Mouse (Mus musculus): ENCODE data around the gene Stil. TPM values are rescaled to one million over a fixed set of nuclear protein-coding genes. Genes with fewer than 3 reads are reported as not detected.

Stil gene
- polyA plus RNA-seq, 1 experiment from 2014 or later, result 12.6 TPM

DNA sequence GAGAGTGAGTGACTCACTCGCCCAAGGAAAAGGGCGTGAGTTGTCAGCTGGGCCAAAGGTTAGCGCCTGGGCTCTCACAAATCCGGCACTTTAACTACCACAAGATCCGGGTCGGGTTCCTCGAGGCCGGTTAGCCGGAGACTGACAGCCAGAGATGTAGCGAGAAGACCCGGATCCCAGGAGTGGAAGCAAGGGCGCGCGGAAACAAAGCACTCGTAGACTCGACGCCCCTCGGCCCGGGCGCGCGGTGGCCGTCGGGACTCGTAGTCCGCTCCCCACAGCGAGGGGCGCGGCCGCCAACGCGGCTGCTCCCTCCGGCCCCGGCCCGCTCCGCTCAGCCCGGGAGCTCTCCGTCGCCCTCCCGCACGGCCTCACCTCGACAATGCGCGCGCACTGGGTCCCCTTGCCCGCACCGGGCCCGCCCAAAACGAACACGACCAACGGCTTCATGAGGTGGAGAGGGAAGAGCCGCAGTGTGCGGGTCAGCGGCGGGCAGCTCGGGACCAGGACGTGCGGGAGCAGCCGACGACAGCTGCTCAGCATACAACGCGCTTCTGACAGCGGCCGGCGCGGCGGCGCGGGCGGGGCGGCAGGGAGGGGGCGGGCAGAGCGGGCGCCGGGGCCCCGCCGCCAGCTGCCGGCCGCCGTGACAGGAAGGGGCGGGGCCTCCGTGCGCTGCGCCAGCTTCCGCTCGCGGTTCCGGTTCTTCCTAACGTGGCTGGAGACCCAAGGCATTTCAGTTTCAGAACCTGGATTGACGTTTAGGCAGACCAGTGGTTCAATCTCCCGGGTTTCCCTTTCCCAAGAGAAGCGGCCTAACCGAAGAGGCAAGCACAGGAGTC lies 13.1 kb upstream of the Stil start, which contains the start of gene Cmpk1:
Cmpk1 (minus strand) TSS at position 651 of the 842 bp plus-strand sequence.
- Histone ChIP-seq H3K4me3 (peak within 1 kb of the TSS; percentile 78), H3K27me3 (no peaks in the 10 kb centered on the region), H3K27ac (peak within 1 kb of the TSS; percentile 100), H3K36me3 (ENCODE audit: poor library complexity, severe bottlenecking) (no peaks in the 10 kb centered on the region), H3K4me1 (peaks cover 25% of the 10 kb centered on the region), H3K4me2 (peak within 1 kb of the TSS; percentile 80), H3K9me3 (replicated peaks) (no peaks in the 10 kb centered on the region), H3K9ac (peak within 1 kb of the TSS; percentile 87)
- WGBS, result under 1% methylated on average over 83 of the region's 93 CpGs
- ATAC-seq, result peak; percentile 97

DNA sequence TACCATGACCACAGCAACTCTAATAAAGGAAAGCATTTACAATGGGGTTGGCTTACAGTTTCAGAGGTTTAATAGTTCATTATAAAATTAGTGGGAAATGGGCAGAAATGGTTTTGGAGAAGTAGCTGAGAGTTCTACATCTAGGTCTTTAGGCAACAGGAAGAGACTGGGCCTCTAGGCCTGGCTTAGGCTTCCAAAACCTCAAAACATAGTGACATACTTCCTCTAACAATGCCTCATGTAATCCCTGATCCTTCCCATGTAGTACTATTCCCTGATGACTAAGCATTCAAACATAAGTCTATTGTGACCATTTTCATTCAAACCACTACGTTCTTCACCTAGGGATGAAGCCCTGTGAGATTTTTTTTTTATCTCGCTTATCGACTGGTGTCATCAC lies 5.7 kb upstream of the Stil start:
- H3K27me3 ChIP-seq, result 0 out of 2 replicates have a peak, but pooled peaks cover 5% of the 10 kb centered on the region
- WGBS, result 89% methylated on average over 3 of the region's 3 CpGs
- H3K36me3 ChIP-seq (ENCODE audit: poor library complexity, severe bottlenecking), result no peaks in the 10 kb centered on the region
- H3K9ac ChIP-seq, result no peak overlapping the region
- H3K9me3 ChIP-seq (replicated peaks), result no peaks in the 10 kb centered on the region
- H3K27ac ChIP-seq, result no peak overlapping the region
- no peak for ATAC-seq
- H3K4me1 ChIP-seq, result no peaks in the 10 kb centered on the region
- no peak overlapping the region for H3K4me3 ChIP-seq
- H3K4me2 ChIP-seq, result no peak overlapping the region

DNA sequence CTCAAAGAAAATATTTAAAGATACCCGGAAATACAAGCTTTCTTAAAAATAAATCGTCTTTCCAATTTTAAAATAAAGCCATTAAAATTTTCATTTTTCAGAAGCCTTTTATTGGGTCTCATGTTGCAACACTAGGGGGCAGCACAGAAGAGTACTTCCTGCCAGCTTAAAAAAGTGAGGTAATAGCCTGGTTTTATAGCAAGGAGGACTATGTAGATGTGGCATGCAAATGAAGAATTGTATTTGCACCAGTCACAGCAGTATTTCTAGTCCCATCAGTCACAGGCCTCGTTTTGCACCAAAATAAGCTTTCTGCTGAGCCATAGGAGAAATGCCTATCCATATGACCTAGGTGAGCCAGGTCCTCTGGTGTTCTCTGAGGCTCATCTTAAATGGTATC lies 2.9 kb upstream of the Stil start:
- WGBS, result 54% methylated on average over 3 of the region's 3 CpGs

DNA sequence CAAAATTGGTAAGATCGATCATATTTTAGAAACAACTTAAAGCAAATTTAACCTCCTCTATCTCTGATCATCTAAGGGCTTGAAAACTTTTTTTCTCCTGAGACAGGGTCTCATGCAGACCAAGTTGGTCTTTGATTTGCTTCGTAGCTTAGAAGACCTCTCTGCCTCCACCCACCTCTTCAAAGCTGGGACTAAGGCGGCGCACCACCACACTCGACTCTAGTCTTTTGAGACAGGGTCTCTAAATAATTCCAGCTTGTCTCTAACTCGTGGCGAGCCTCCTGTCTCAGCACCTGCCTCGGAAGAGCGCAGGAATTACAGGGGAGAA lies 550 bp upstream of the Stil start:
- Histone ChIP-seq H3K9ac (peak overlapping the region; percentile 63), H3K27ac (peak overlapping the region; percentile 93), H3K4me2 (peak overlapping the region; percentile 60), H3K27me3 (0 out of 2 replicates have a peak, but pooled peaks cover 2% of the 10 kb centered on the region), H3K9me3 (replicated peaks) (no peaks in the 10 kb centered on the region), H3K4me3 (peak overlapping the region; percentile 66), H3K4me1 (peaks cover 21% of the 10 kb centered on the region), H3K36me3 (ENCODE audit: poor library complexity, severe bottlenecking) (peaks cover 5% of the 10 kb centered on the region; the same call in 1 of the 2 replicates)
- WGBS, result 9% methylated on average over 9 of the region's 9 CpGs
- no peak for ATAC-seq

More for the DNA sequence above, 2.9 kb upstream of the Stil start:
- ATAC-seq, result no peak
- no peak overlapping the region for H3K27ac ChIP-seq
- H3K4me3 ChIP-seq, result no peak overlapping the region
- H3K9ac ChIP-seq, result no peak overlapping the region
- 0 out of 2 replicates have a peak, but pooled peaks cover 5% of the 10 kb centered on the region for H3K27me3 ChIP-seq
- no peak overlapping the region for H3K4me2 ChIP-seq
- H3K9me3 ChIP-seq (replicated peaks), result no peaks in the 10 kb centered on the region
- no peaks in the 10 kb centered on the region for H3K36me3 ChIP-seq (ENCODE audit: poor library complexity, severe bottlenecking)
- peaks cover 18% of the 10 kb centered on the region for H3K4me1 ChIP-seq

DNA sequence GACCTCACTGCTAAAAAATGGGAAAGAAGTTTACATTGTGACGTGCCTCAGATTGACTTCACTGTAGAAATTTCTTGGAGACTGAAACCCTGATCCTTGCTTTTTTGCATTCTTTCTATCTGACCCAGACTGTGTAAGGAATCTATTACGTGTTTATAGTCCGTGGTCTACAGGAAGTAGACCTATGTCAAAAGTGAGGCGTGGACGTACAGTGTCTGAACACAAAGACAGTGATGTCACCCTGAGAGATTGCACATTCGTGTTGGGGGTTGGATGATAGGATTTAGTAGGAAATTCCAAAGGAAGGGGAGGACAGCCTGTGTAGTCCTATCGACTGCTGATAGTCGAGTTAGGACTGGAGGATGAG lies 453 bp downstream of the Stil start:
- peak; percentile 16 for ATAC-seq

DNA sequence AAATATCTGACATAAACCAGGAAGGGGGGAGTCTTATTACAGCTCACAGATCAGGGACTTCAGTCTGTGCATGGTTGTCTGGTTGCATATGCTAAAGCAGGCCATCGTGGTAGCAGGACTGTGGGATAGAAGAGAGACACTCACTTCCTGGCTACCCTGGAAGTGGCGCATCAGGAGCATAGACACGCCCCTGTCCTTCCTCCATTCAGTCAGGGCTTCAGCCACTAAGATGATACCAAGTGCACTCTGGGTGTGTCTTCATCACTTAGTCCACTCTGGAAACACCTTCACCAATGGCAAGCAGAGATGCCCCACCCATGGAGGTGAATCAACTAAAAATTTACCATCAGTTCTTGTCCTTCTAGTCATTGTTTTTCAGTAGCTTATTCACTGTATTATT lies 14.3 kb downstream of the Stil start:
- H3K27ac ChIP-seq, result no peak overlapping the region
- H3K36me3 ChIP-seq (ENCODE audit: poor library complexity, severe bottlenecking), result peaks cover 55% of the 10 kb centered on the region
- no peak for ATAC-seq
- no peaks in the 10 kb centered on the region for H3K4me1 ChIP-seq
- no peaks in the 10 kb centered on the region for H3K27me3 ChIP-seq
- H3K9ac ChIP-seq, result no peak overlapping the region
- whole genome bisulfite sequencing, result 94% methylated on average over 3 of the region's 3 CpGs
- H3K9me3 ChIP-seq (replicated peaks), result no peaks in the 10 kb centered on the region
- H3K4me3 ChIP-seq, result no peak overlapping the region
- no peak overlapping the region for H3K4me2 ChIP-seq

More for the DNA sequence above, 453 bp downstream of the Stil start:
- peaks cover 12% of the 10 kb centered on the region for H3K36me3 ChIP-seq (ENCODE audit: poor library complexity, severe bottlenecking)
- peak overlapping the region; percentile 66 for H3K4me3 ChIP-seq
- H3K27ac ChIP-seq, result no peak overlapping the region
- H3K4me1 ChIP-seq, result peaks cover 21% of the 10 kb centered on the region
- H3K4me2 ChIP-seq, result peak overlapping the region; percentile 60
- H3K9me3 ChIP-seq (replicated peaks), result no peaks in the 10 kb centered on the region
- 2% methylated on average over 8 of the region's 8 CpGs for WGBS
- peak overlapping the region; percentile 75 for H3K9ac ChIP-seq
- H3K27me3 ChIP-seq, result no peaks in the 10 kb centered on the region

DNA sequence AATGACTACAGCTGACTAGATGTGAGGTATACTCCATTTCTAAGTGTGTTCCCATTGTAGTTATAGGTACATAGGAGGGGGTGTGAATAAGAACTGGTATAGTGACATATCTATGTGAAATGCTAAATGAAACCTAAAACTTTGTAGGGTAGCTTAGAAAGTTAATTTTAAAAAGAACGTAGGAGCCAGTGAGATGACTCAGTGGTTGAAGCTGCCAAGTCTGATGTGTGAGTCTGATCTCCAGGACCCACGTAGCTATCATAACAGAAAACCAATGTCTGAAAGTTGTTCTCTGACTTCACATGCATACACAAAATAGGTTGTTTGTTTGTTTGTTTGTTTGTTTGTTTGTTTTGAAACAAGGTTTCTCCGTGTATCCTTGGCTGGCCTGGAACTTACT lies 20.0 kb downstream of the Stil start:
- Histone ChIP-seq H3K27ac (no peak overlapping the region), H3K27me3 (no peaks in the 10 kb centered on the region), H3K36me3 (ENCODE audit: poor library complexity, severe bottlenecking) (peaks cover 66% of the 10 kb centered on the region), H3K4me1 (no peaks in the 10 kb centered on the region), H3K9me3 (replicated peaks) (no peaks in the 10 kb centered on the region), H3K4me3 (no peak overlapping the region), H3K4me2 (no peak overlapping the region), H3K9ac (no peak overlapping the region)
- ATAC-seq, result no peak
- 93% methylated on average over 3 of the region's 3 CpGs for WGBS

DNA sequence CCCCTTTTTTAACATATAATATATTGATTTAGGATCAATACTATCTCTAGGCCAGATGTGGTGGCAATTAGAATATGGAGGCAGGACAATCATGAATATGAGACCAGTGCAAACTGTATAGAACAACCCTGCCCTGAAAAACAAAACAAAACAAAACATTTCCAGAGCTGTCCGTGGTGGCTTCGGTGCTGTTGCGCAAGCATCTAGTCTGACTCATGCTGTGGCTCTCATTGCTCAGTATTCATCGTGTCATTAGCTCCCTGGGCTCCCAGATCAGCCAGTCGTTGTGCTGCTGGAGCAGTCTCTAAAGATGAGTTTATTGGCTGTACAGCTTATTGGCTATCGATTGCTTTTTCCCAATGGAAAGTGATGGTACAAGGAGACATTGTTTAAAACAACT lies 35.1 kb downstream of the Stil start:
- no peak for ATAC-seq
- Histone ChIP-seq H3K4me2 (no peak overlapping the region), H3K4me3 (no peak overlapping the region), H3K27ac (no peak overlapping the region), H3K27me3 (no peaks in the 10 kb centered on the region), H3K4me1 (no peaks in the 10 kb centered on the region), H3K9me3 (replicated peaks) (no peaks in the 10 kb centered on the region), H3K9ac (no peak overlapping the region), H3K36me3 (ENCODE audit: poor library complexity, severe bottlenecking) (peaks cover 52% of the 10 kb centered on the region)
- 83% methylated on average over 6 of the region's 6 CpGs for WGBS

DNA sequence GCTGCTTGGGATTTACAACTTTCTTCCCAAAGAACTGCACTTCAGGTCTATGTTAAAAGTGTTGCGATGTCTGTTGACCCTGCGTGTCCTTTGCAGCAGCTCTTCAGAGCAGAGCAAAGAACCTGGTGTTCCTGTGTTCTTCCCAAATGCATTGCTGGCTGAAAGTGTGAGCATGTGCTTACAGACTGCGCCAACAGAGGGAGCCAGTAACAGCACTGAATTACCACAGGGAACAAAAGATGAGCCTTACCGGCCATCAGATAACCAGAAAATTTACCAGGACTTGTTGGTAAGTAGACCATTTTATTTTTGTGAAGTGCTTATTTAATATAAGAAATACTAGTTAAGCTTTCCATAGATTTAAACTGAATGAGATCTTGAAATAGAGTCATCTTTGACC lies 38.3 kb downstream of the Stil start:
- 35% methylated on average over 4 of the region's 4 CpGs for WGBS
- Histone ChIP-seq H3K9me3 (replicated peaks) (no peaks in the 10 kb centered on the region), H3K36me3 (ENCODE audit: poor library complexity, severe bottlenecking) (peaks cover 43% of the 10 kb centered on the region), H3K9ac (no peak overlapping the region), H3K27ac (no peak overlapping the region), H3K4me3 (no peak overlapping the region), H3K4me2 (no peak overlapping the region), H3K27me3 (no peaks in the 10 kb centered on the region), H3K4me1 (no peaks in the 10 kb centered on the region)
- no peak for ATAC-seq

DNA sequence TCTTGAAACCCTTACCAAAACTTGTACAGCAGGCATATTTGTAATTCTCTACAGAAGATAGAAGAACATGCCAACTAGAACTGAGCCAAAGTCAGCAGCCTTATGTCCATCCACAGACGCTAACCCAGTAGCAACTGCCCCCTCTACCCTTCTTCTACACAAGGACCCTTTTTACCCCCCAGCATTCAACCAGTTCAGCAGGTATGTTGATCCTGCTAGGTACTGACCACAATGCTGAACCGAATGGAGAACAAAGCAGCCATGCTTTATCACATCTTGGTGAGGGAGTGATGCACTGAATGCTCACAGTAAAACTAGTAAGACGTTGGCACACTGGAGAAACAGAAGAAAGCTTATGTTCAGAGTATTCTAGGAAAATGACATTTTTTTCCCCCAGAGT lies 45.7 kb downstream of the Stil start:
- H3K4me3 ChIP-seq, result no peak overlapping the region
- peaks cover 27% of the 10 kb centered on the region for H3K36me3 ChIP-seq (ENCODE audit: poor library complexity, severe bottlenecking)
- H3K4me2 ChIP-seq, result no peak overlapping the region
- peaks cover 27% of the 10 kb centered on the region for H3K27me3 ChIP-seq
- H3K27ac ChIP-seq, result no peak overlapping the region
- H3K4me1 ChIP-seq, result no peaks in the 10 kb centered on the region
- no peak for ATAC-seq
- WGBS, result 84% methylated on average over 3 of the region's 3 CpGs
- H3K9ac ChIP-seq, result no peak overlapping the region
- H3K9me3 ChIP-seq (replicated peaks), result no peaks in the 10 kb centered on the region

DNA sequence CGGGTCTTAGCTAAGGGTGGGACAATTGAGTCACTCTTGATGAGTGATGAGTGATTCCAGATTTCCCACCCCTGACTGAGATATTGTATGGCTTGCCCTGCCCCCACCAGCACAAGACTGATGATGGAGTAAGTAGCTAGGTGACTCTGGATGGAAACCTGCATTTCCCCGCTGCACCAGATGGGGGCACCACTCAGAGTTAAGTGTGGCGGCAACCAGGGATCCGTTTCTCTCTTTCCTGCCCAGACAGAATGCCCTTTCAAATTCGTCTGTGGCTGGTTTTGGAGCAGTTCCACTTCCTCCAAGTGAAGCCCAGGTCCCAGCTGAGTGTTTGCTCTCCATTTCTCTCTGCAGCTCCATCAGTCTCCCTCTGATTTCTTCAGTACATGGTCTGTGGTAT lies 47.8 kb downstream of the Stil start:
- H3K4me3 ChIP-seq, result no peak overlapping the region
- no peak overlapping the region for H3K27ac ChIP-seq
- WGBS, result 5% methylated on average over 5 of the region's 5 CpGs
- peaks cover 48% of the 10 kb centered on the region for H3K27me3 ChIP-seq
- no peak for ATAC-seq
- H3K9ac ChIP-seq, result no peak overlapping the region
- H3K9me3 ChIP-seq (replicated peaks), result no peaks in the 10 kb centered on the region
- no peak overlapping the region for H3K4me2 ChIP-seq
- peaks cover 4% of the 10 kb centered on the region; the same call in 1 of the 2 replicates for H3K4me1 ChIP-seq
- peaks cover 10% of the 10 kb centered on the region; the same call in 1 of the 2 replicates for H3K36me3 ChIP-seq (ENCODE audit: poor library complexity, severe bottlenecking)

DNA sequence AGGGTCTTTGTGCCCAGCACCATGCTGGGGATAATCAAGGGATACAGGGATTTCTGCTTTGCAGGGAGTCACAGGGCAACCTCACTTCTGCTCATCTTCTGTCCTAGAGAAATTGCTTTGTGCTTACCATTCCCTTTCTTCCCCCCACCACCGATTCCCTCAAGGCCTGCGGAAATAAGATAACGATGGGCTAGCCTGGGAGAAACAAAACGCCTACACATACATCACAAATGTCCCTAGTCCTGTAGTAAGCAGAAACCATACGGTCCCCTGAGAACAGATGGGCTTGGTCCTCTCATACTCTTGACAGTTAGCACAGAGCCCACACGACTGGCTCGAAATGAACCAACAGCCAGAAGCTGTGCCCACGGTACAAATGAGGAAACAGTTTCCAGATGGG lies 48.2 kb downstream of the Stil start:
- no peak overlapping the region for H3K27ac ChIP-seq
- H3K27me3 ChIP-seq, result peaks cover 53% of the 10 kb centered on the region
- no peaks in the 10 kb centered on the region for H3K9me3 ChIP-seq (replicated peaks)
- H3K4me2 ChIP-seq, result no peak overlapping the region
- peaks cover 10% of the 10 kb centered on the region; the same call in 1 of the 2 replicates for H3K36me3 ChIP-seq (ENCODE audit: poor library complexity, severe bottlenecking)
- peaks cover 4% of the 10 kb centered on the region; the same call in 1 of the 2 replicates for H3K4me1 ChIP-seq
- no peak overlapping the region for H3K9ac ChIP-seq
- H3K4me3 ChIP-seq, result no peak overlapping the region
- 75% methylated on average over 8 of the region's 8 CpGs for WGBS
- ATAC-seq, result no peak

All from forebrain, embryonic 13.5 days (tissue).